Mouse (Mus musculus) right cerebral cortex, adult 18-20 months (tissue): ENCODE measurements around the gene Fam25c.
"Not testable (repeated sequence)": the region's sequence is repeated elsewhere in the genome, so short reads cannot be mapped to it uniquely, and the experiment has no call there.

Source experiments
- DNase-seq: peaks from one replicate; pipeline ENCODE4 v3.0.0; 2022; ENCODE audit warnings: mixed read lengths

Fam25c gene

DNA sequence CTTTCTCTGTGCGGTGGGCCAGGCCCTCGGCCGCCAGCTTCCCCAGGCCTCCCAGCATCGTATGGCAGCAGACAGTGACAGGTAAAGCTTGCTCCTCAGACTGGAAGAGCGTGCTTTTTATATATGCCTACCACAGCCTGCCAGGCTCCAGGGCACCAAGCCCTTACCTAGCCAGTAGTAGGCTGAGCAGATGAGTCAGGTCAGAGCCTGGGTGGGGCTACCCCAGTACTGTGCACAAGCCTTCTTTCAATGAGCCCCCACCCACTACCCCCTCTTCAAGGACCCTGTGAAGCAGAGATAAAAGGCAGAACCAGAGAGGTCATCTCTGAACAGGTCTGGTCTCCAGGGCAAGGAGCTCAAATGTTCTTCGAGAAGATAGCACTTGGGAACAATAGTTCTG, at the start of gene Fam25c:
Gene Fam25c (minus strand): TSS at position 133 of the 400 bp plus-strand sequence.
- no peak for DNase-seq

- DNase-seq: no peak
These were observed 48.2 kb upstream of the Fam25c start for GRCm38 (mm10) chr14:34403424-34403823.

- DNase-seq: no peak
These were observed 47.6 kb upstream of the Fam25c start for GRCm38 (mm10) chr14:34402871-34403270.

GRCm38 (mm10) chr14:34401135-34401534, 45.9 kb upstream of the Fam25c start:
- DNase-seq: peak; percentile 53

DNA sequence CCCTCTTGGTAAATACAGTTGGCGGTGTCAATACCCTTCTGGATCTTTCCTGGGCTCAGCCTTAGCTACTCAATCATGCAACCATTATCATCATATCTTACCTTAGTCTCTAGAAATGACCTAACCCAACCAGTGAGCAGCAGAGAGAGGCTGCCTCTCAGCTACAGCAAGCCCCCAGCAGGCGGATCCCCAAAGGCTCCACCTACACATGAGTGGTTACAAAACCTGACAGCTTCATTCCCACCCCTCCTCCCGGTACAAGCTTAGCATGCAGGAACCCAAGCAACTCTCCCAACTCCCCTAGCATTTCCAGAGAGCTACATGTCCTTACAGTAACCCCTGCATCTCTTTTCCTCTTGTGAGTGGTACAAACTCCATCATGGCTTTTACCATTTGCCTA, 44.8 kb upstream of the Fam25c start:
- DNase-seq: no peak

GRCm38 (mm10) chr14:34399301-34399700, 44.1 kb upstream of the Fam25c start:
- DNase-seq: no peak

DNA sequence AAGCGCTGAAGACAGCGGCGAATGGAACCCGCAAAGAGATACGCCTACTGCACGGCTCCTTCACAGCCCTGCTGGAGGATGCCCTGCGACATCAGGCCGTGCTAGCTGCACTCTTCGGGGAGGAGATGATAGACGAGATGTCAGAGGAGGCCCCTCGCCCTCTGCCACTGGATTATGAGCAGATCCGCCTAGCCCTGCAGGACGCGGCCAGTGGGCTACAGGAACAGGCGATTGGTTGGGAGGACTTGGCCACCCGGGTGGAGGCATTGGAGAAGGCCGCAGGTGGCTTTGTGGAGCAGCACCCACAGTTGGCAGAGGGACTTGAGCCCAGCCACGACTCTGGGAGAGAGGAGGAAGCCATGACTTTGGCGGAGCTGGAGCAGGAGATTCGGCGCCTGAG, 43.7 kb upstream of the Fam25c start:
- DNase-seq: no peak

GRCm38 (mm10) chr14:34397871-34398270, 42.6 kb upstream of the Fam25c start:
- no peak for DNase-seq

GRCm38 (mm10) chr14:34393295-34393694, 38.1 kb upstream of the Fam25c start:
- no peak for DNase-seq

DNA sequence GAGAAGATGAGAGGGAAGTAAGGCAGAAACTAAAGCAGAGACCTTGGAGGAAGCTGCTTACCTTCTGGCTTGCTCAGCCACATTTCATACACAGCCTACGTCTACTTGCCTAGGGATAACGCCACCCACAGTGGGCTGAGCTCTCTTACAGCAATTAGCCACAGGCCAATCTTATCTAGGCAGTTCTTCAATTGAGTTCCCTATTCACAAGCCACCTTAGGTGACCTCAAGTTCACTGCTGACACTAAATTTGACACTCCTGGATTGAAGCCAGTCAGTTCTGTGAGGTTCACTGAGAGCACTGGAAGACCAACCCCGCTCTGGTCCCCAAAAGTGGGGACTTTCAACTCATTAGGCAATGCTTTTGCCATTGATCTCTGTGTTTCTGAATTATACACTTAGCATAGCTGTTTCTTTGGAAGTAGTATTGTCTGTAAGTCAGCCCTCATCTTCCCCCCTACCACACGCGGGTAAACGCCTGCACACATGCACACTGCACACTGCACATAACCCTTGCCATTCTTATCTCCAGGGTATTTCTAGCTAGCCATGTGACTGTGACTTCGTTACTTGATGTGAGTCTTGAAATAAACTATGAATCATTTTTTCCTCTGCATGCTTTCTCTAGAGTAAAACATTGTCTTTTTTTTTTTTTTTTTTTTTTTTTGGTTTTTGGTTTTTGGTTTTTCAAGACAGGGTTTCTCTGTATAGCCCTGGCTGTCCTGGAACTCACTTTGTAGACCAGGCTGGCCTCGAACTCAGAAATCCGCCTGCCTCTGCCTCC, 27.9 kb upstream of the Fam25c start:
- DNase-seq: no peak

DNA sequence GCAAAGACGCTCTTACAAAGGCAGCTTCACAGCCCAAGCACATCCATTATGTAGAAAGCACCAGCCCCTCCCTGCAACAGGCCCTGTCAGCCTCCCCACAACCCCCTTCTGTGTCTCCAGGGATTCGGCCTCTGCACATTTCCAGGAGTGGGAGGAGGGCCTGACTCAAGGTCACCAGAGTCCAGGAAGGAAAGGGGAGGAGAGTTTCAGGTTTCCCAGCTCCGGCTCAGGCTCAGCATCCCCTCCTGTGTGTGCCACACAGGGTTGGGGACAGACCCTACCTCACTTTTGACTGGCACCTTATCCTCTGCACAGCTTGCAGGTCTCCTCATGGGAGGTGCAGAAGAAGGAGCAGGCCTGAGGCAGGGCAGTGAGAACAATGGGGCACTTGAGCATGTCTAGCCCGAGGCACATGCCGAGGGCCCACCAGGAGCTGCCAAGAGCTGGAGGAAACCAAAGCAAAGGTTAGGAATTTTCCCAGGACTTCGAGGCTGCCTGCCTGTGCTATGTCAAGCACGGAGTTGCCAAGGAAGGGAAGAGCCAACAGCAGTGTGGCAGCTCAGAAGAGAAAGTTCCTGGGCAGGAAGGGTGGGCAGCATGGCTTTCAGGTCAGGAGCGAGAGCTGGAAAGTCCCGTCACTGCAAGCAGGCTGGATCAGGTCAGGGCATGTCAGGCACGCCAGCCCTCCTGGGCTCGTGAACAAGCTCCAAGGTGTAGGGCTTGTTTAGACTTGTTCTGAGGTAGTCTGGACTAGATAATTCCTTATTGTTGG, 23.5 kb upstream of the Fam25c start:
- DNase-seq: no peak

DNA sequence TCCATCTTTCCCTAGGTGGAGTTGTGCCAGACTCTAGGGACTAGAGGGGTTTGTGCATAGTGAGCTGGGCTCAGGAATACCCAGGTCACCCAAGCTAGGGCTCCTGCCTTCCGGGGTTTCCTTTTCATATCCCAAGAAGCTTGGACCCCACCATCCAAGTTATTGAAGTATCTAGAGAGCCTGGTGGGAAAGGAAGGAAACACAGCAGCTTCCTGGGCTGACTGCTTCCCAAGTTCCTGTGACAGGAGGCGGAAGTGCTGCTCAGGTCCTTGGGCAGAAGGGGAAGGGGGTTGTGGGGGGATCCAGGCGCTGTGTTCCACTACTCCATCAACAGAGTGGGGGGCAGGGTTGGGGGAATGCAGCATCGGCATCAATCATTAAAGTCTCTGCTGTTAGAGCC, 21.9 kb upstream of the Fam25c start:
- no peak for DNase-seq

DNA sequence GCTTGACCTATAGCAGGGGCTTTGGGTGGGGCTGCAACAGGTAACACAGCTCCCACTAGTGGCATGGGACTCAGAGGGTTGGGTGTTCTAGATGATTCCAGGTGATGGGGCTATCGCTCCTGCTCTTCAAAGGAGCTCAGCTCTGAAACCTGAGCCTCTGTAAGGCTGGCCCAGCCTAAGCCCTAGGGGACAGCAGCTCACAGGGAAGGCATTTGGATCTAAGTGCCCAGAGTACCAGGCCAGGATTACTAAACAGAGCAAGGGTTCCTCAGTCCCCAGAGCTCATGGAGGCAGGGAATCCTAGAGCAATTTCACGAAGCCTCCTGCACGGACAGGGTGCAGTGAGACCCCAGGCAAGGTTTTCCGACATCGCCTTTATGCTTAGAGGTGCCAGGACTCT, 20.7 kb upstream of the Fam25c start:
- DNase-seq: no peak

DNA sequence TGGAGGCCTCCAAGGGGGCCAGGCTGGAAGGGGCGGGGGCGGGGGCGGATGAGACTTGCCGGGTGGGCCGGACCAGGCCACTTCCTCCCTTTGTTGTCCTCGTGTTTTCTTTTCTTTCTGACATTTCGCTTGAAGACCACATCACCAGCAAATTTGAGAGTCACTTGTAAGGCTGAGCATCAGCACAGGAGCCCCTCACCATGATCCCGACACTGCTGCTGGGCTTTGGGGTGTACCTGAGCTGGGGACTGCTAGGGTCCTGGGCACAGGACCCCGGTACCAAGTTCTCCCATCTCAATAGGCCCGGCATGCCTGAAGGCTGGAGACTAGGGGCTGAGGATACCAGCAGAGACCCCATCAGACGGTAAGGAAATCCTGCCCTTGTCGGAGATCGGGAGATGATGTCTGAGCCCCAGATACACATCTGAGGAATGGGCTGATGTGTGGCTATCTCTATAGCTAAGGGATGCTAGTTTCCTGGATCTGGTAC, 20.2 kb upstream of the Fam25c start, which contains the start of gene Mmrn2:
Gene Mmrn2 (plus strand): TSS at position 51 of the 490 bp plus-strand sequence.
- DNase-seq: no peak

DNA sequence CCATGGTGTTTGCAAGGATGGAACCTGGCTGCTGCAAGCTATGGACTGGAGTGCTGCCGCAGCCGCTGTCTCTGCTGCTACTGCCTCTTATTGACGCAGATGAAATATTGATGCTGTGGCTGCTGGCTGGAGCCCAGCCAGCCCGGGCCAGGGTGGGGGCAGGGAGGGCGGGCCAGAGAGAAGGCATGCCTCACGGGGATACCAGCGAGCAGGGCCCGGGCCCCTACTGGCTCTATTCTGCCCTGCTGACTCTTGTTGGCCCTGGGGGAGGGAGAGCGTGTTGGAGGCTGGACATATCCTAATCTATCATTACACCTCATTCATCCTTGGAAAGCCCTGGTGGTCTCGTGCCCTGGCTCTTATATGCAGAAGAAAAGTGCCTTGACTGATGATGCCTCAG, 19.3 kb upstream of the Fam25c start, which contains the start of gene Sncg:
Gene Sncg (minus strand): TSS at position 213 of the 400 bp plus-strand sequence.
- no peak for DNase-seq

DNA sequence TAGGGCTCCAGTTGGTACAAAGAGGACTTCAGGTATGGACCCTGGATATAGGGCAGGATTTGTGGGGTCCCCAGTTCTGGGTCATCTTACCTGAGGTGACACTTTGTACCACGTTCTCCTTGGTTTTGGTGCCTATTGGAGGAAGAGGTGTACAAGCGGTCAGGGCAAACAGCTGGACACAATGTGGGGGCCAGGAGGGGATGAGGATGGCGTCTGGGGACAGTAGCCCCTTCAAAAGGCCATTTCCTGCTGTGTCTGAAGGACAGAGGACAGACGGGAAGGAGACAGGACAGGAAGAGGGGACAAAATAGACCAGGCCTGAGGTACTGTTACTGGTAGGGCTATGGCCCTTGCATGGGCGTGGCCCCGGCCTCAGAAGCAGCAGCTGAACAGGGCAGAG, 18.3 kb upstream of the Fam25c start:
- DNase-seq: no peak

- peak; percentile 44 for DNase-seq
These were observed 17.4 kb upstream of the Fam25c start for GRCm38 (mm10) chr14:34372646-34373045.

GRCm38 (mm10) chr14:34371763-34372162, 16.5 kb upstream of the Fam25c start:
- DNase-seq: no peak

DNA sequence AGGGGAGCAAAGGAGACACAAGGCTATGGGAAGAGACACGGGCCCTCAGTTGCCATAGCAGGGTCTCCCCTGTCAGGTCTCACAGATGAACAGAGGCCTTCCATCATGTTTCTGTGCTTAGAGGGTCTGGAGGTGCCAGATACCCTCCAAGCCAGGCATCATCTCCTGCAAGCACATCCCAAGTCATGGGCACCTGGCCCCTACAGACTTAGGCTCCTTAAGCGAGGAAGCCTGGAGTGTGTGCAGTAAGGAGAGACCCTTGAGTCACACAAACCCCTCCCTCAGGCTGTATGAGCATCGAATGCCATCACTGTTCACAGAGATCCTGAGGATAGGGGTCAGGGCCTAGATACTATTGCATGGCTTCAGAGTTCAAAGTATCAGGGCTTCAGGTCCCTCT, 15.7 kb upstream of the Fam25c start:
- DNase-seq: no peak

GRCm38 (mm10) chr14:34370203-34370602, 15.0 kb upstream of the Fam25c start:
- no peak for DNase-seq

GRCm38 (mm10) chr14:34365147-34365507, 9.9 kb upstream of the Fam25c start:
- DNase-seq: no peak

DNA sequence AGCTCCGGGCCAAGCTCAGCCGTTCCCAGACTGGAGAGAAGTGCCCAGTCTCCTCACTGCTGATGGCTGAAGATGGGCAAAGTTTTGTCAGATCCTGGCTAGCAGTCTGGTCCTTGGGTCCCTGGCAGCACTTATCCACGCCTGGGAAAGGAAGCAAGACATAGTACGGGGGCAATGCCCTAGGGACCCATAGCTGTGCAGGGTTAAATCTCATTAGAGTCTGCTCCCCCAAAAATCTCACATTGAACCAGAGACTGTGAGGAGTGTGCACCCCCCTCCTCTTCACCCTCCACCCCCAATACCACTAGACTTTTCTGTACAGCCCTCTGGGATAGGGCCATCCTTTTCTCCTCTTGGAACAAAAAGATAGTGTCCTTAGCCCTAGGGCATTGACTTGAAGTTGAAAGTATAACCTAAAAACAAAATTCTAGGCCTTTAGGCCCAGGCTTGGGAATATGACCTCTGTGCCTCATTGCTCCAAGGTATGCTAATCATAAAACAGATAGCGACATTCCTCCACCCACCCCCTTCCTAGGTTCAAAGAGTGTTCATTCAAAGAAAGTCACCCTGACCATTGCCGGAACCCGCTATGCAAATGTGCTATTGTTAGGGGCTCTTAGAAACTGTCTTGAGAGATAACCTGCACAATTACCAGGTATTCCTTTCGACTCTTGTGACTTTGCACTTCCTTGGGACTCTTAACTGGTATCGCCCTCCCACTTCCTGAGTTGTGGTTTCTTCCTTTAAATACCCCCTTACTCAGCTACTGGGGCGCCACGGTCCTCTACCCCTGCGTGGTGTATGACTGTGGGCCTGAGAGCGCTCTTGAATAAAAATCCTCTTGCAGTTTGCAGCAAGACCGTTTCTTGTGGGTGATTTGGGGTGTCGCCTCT, 9.3 kb upstream of the Fam25c start:
- not testable (repeated sequence) for DNase-seq
